Mouse (Mus musculus): ENCODE measurements around the gene Olfr299.

The Olfr299 gene

DNA sequence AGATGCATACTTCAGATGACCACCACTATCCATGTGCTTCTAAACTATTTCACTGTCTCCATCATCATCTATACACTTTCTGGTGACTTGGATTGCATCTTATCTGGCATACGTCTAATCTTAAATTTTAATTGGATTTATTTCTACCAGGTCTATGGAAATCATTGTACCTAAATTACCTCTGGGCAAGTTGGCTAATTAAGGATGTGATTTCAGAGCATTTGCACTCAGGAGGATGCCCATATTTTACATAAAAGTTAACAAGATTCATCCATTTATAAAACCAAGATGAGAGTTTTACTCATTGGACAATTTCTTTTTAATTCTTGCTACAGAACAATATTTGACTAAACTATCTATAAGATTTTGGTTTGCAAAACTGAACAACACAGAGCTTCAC, at the start of gene Olfr299:
Gene Olfr299 (plus strand): TSS at position 301 of the 400 bp plus-strand sequence.
- DNase-seq (ENCODE audit: low read depth, low spot score), result no peak

DNA sequence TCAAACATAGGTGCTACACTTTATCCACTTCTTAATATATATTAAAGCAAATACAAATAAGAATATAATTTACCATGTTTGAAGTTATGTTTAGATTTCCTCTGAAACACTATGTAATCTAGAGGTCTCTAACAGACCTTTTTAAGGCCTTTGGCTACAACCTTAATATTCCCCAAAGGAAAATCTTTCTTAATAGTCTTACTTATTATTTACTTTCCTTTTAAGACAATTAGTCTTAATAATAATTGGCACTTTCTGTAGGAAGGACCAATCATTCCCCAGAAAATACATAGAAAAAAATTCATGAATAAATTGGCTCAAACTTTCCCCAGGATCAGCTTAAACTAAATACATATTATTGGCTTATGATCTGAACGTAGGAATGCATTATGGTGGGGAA, 32.7 kb downstream of the Olfr299 start, which contains the start of gene Olfr298:
Gene Olfr298 (minus strand): TSS at position 101 of the 400 bp plus-strand sequence.
- no peak for DNase-seq (ENCODE audit: low read depth, low spot score)
